Mouse (Mus musculus) layer of hippocampus, adult 11-12 months (tissue): Measurements from ENCODE around the gene Pmel.

Experiments used
- DNase-seq: peaks from one replicate; pipeline ENCODE4 v3.0.0; 2022; ENCODE audit warnings: low spot score

Pmel gene

GRCm38 (mm10) chr10:128748252-128748864, 44.4 kb downstream of the Pmel start:
- DNase-seq, result peak; percentile 76
